Mouse (Mus musculus) frontal cortex, postnatal 14 days (tissue): ENCODE measurements around the gene Zfp110.

Source experiments
- DNase-seq, 2 experiments: peaks; one replicate each; pipeline ENCODE4 v3.0.0; 2022; ENCODE audit warnings: low spot score in 2 of 2

Gene Zfp110

DNA sequence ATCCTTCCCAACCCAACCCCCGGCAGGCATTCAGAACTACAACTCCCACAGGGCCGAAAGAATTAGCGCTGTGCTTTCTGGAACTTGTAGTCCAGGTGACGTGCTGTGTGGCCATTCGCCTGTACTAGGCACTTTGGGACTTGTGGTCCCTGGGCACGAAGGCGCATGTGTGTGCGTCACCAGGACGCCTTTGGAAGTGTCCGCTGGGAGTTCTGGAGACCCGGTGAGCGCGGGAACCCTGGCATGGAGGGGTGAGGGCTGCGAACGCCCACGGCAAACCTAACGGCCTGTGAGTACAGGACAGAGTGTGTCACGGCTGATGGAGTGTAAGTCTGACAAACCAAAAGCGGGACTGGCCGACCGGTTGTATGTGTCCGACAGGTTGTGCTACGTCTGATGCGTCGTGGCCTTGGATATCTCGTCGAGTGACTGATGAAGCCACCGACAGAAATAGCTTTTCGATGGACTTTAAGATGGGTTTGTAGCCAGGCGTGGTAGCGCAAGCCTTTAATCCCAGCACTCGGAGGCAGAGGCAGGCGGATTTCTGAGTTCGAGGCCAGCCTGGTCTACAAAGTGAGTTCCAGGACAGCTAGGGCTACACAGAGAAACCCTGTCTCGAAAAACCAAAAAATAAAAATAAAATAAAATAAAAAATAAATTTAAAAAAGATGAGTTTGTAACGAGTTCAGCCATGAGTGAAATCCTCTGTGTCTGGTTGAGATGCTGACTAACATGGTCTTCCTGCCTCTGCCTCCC is 63.3 kb downstream of the Zfp110 start, which contains the start of gene Zscan22:
TSS of gene Zscan22 (plus strand) at position 161 of the 756 bp plus-strand sequence.
- DNase-seq, result peak; percentile 88 to 94
